Comparison of ENCODE assay signal across 8 mouse cellular contexts in the genomic region with DNA sequence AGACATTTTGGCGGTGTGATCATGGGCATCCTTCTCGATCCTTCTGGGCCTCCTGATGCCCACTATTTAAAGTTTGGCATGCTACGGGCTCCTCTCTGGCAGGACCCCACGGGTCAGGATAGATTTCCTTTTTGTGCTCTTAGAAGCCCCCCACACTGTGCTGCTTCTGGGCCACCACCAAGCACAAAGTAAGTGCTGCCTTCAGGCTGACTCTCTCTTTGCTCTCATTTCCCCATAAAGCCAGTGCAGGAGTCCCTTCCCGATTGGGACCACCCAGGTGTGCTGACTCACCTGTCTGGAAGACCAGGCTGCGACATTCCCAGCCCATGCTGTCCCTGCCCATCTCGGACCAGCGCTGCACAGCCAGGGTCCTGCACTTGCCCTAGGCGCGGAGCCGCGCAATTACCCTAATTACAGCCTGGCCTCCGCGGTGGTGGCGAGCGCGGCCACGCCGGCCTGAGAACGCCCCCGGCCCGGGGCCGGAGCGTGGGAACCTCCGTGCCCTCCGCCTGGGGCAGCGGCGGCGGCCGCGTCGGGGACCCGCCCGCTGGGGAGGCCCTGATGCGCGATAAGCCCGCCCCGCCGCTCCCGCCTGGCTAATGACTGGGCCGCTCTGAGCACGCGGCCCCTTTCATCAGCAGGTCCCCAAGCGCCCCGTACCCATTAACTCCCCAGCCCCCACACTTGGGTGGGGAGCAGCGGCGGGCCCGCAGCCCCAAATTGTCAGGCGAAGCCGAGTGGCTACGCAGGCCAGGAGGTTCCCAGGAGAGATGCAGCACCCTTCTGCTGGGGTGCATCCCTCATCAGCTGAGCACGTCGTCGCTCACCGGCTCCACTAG. TPM values are rescaled to one million over a fixed set of nuclear protein-coding genes. Genes with fewer than 3 reads are reported as not detected.
DNase-seq lines count a peak whose midpoint lies in the region; ATAC-seq and TF ChIP-seq lines count a peak whose summit lies in the region.

No protein-coding gene starts in this region.

- 5% methylated on average over 55 of the region's 55 CpGs for WGBS in lung, embryonic 14.5 days
- WGBS in cerebellum, adult 2 months, result 4% methylated on average over 55 of the region's 55 CpGs
- WGBS in forebrain, embryonic 12.5 days, result 4% methylated on average over 53 of the region's 55 CpGs
- WGBS in intestine, embryonic 16.5 days, result 4% methylated on average over 54 of the region's 55 CpGs
- 6% methylated on average over 53 of the region's 55 CpGs for WGBS in liver, postnatal 0 days (ENCODE audit: insufficient replicate concordance)
- 5% methylated on average over 55 of the region's 55 CpGs for WGBS in small intestine, adult 2 months

- no peak for TF ChIP-seq CTCF in lung, embryonic 14.5 days (IDR thresholded peaks at IDR 0.05; ENCODE audit: low read depth)
- no peak for TF ChIP-seq CTCF in cerebellum, adult 2 months (IDR thresholded peaks at IDR 0.05; ENCODE audit: borderline replicate concordance, insufficient read depth, low read depth, low read length)
- TF ChIP-seq CTCF in liver, postnatal 0 days (IDR thresholded peaks at IDR 0.05; ENCODE audit: low read depth), result no peak
- no peak for TF ChIP-seq CTCF in small intestine, adult 2 months (IDR thresholded peaks at IDR 0.05; ENCODE audit: extremely low read depth, insufficient read length, insufficient replicate concordance, low read depth, low read length)

- no peak for TF ChIP-seq EP300 in liver, postnatal 0 days (IDR thresholded peaks at IDR 0.05; ENCODE audit: low read depth)

- peaks cover 42% of the 10 kb centered on the region for H3K27me3 ChIP-seq in lung, embryonic 14.5 days (ENCODE audit: insufficient read depth, low read length)
- H3K27me3 ChIP-seq in cerebellum, adult 2 months (ENCODE audit: control insufficient read depth, insufficient read depth, low read length), result no peaks in the 10 kb centered on the region
- H3K27me3 ChIP-seq in forebrain, embryonic 12.5 days, result peaks cover 56% of the 10 kb centered on the region
- H3K27me3 ChIP-seq in intestine, embryonic 16.5 days (replicated peaks; ENCODE audit: control insufficient read depth, insufficient read depth, low read length), result peaks cover 24% of the 10 kb centered on the region
- H3K27me3 ChIP-seq in liver, postnatal 0 days (ENCODE audit: insufficient read depth, low read length), result peaks cover 31% of the 10 kb centered on the region
- peaks cover 18% of the 10 kb centered on the region for H3K27me3 ChIP-seq in small intestine, adult 2 months (ENCODE audit: control insufficient read depth, insufficient read depth, low read length)

- no peaks in the 10 kb centered on the region for H3K36me3 ChIP-seq in lung, embryonic 14.5 days (ENCODE audit: insufficient read depth)
- H3K36me3 ChIP-seq in forebrain, embryonic 12.5 days (replicated peaks), result no peaks in the 10 kb centered on the region
- no peaks in the 10 kb centered on the region for H3K36me3 ChIP-seq in intestine, embryonic 16.5 days (ENCODE audit: control insufficient read depth, insufficient read depth, low read length)
- no peaks in the 10 kb centered on the region for H3K36me3 ChIP-seq in liver, postnatal 0 days (replicated peaks; ENCODE audit: insufficient read depth, low read length)
- no peaks in the 10 kb centered on the region for H3K36me3 ChIP-seq in small intestine, adult 2 months (ENCODE audit: control insufficient read depth, insufficient read depth, low read length)

- H3K9ac ChIP-seq in lung, embryonic 14.5 days, result peak overlapping the region; percentile 40
- H3K9ac ChIP-seq in forebrain, embryonic 12.5 days, result peak overlapping the region; percentile 62
- H3K9ac ChIP-seq in intestine, embryonic 16.5 days (ENCODE audit: low read depth, low read length), result peak overlapping the region; percentile 55; the same call in 1 of the 2 replicates
- H3K9ac ChIP-seq in liver, postnatal 0 days (replicated peaks), result peak overlapping the region; percentile 53

- no peaks in the 10 kb centered on the region for H3K4me1 ChIP-seq in lung, embryonic 14.5 days (ENCODE audit: insufficient read depth)
- peaks cover 13% of the 10 kb centered on the region; the same call in 1 of the 2 replicates for H3K4me1 ChIP-seq in cerebellum, adult 2 months (ENCODE audit: control insufficient read depth, insufficient read depth, low read length)
- H3K4me1 ChIP-seq in forebrain, embryonic 12.5 days, result peaks cover 9% of the 10 kb centered on the region
- H3K4me1 ChIP-seq in intestine, embryonic 16.5 days (ENCODE audit: control insufficient read depth, insufficient read depth, low read length), result peaks cover 7% of the 10 kb centered on the region
- peaks cover 6% of the 10 kb centered on the region for H3K4me1 ChIP-seq in liver, postnatal 0 days (ENCODE audit: insufficient read depth)
- H3K4me1 ChIP-seq in small intestine, adult 2 months (ENCODE audit: control insufficient read depth, insufficient read depth, insufficient read length, low read length), result peaks cover 4% of the 10 kb centered on the region; the same call in 1 of the 2 replicates

- TF ChIP-seq POLR2A in cerebellum, adult 2 months (IDR thresholded peaks at IDR 0.05; ENCODE audit: borderline replicate concordance, insufficient read depth, low read length), result peak; percentile 14; the same call in 1 of the 2 replicates
- no peak for TF ChIP-seq POLR2A in small intestine, adult 2 months (IDR thresholded peaks at IDR 0.05; ENCODE audit: low read depth, low read length)

- peak; percentile 69 for ATAC-seq in lung, embryonic 14.5 days (ENCODE audit: insufficient read depth)
- peak; percentile 77 for ATAC-seq in forebrain, embryonic 12.5 days (ENCODE audit: low FRiP score)
- peak; percentile 81 for ATAC-seq in intestine, embryonic 16.5 days
- peak; percentile 63 for ATAC-seq in liver, postnatal 0 days

- peak overlapping the region; percentile 73 for H3K4me2 ChIP-seq in lung, embryonic 14.5 days
- peak overlapping the region; percentile 93 for H3K4me2 ChIP-seq in forebrain, embryonic 12.5 days
- peak overlapping the region; percentile 94 for H3K4me2 ChIP-seq in intestine, embryonic 16.5 days (ENCODE audit: low read depth, low read length)
- peak overlapping the region; percentile 75 for H3K4me2 ChIP-seq in liver, postnatal 0 days (ENCODE audit: low read depth, low read length)

- H3K4me3 ChIP-seq in lung, embryonic 14.5 days (ENCODE audit: low read depth, low read length), result peak overlapping the region; percentile 40
- H3K4me3 ChIP-seq in cerebellum, adult 2 months (replicated peaks; ENCODE audit: insufficient read depth, low read depth, low read length), result peak overlapping the region; percentile 63
- H3K4me3 ChIP-seq in forebrain, embryonic 12.5 days (replicated peaks), result peak overlapping the region; percentile 57
- peak overlapping the region; percentile 52 for H3K4me3 ChIP-seq in intestine, embryonic 16.5 days (ENCODE audit: low read length)
- peak overlapping the region; percentile 42 for H3K4me3 ChIP-seq in liver, postnatal 0 days (ENCODE audit: low read depth, low read length)
- peak overlapping the region; percentile 51 for H3K4me3 ChIP-seq in small intestine, adult 2 months (ENCODE audit: low read depth, low read length)

- H3K27ac ChIP-seq in lung, embryonic 14.5 days (ENCODE audit: low read depth), result no peak overlapping the region
- peak overlapping the region; percentile 8; the same call in 1 of the 2 replicates for H3K27ac ChIP-seq in cerebellum, adult 2 months (ENCODE audit: insufficient read depth, low read length)
- no peak overlapping the region for H3K27ac ChIP-seq in forebrain, embryonic 12.5 days
- H3K27ac ChIP-seq in intestine, embryonic 16.5 days (ENCODE audit: low read length), result no peak overlapping the region
- H3K27ac ChIP-seq in liver, postnatal 0 days (ENCODE audit: low read depth), result no peak overlapping the region
- no peak overlapping the region for H3K27ac ChIP-seq in small intestine, adult 2 months (ENCODE audit: insufficient read depth, low read depth, low read length)

- DNase-seq in lung, embryonic 14.5 days, result peak; percentile 43
- DNase-seq in lung, adult 18-20 months, result no peak
- DNase-seq in cerebellum, adult 2 months, result peak; percentile 67 to 73
- DNase-seq in liver, postnatal 0 days, result peak; percentile 49
- DNase-seq in thymus, postnatal 10 days (ENCODE audit: low spot score in 2 of 2), result no peak

- no peaks in the 10 kb centered on the region for H3K9me3 ChIP-seq in lung, embryonic 14.5 days (ENCODE audit: low read depth, low read length)
- no peaks in the 10 kb centered on the region for H3K9me3 ChIP-seq in forebrain, embryonic 12.5 days
- H3K9me3 ChIP-seq in intestine, embryonic 16.5 days (ENCODE audit: control insufficient read depth, low read length), result no peaks in the 10 kb centered on the region
- no peaks in the 10 kb centered on the region for H3K9me3 ChIP-seq in liver, postnatal 0 days (ENCODE audit: low read length)

RNA-seq across cellular contexts. Expression of a gene that starts 16.8 kb away (rescaled TPM):
- 1.6 and 2.3 TPM in 2 replicates for polyA plus RNA-seq in lung, embryonic 14.5 days (2014; fragmentation: Nextera tagmentation; extraction: Ambion mirVana)
- 9.3 and 12.5 TPM in 2 replicates for polyA plus RNA-seq in cerebellum, adult 2 months (2012; rRNA removed)
- 4.2 and 4.8 TPM in 2 replicates for polyA plus RNA-seq in forebrain, embryonic 12.5 days (2016; fragmentation: Nextera tagmentation; extraction: Ambion mirVana)
- polyA plus RNA-seq in intestine, embryonic 16.5 days (2015; fragmentation: Nextera tagmentation; extraction: Ambion mirVana), result 1.5 and 2.4 TPM in 2 replicates
- 21.2 and 22.9 TPM in 2 replicates for polyA plus RNA-seq in liver, postnatal 0 days (2015; fragmentation: Nextera tagmentation; extraction: Ambion mirVana)
- polyA plus RNA-seq in small intestine, adult 2 months (2012; rRNA removed), result 18.6 and 21.0 TPM in 2 replicates

Comparison
In these comparisons a context has a peak if more than half of its experiments do, and no peak if none do; other contexts are left out.
1. DNase-seq: peak in lung, embryonic 14.5 days (single experiment), cerebellum, adult 2 months (2 of 2) and liver, postnatal 0 days (single experiment); none in lung, adult 18-20 months (0 of 2) and thymus, postnatal 10 days (0 of 2).
2. Peak in every context shown above with its lines, with median percentiles within 50 percentile points of each other: ATAC-seq, H3K4me2 ChIP-seq, H3K4me3 ChIP-seq and H3K9ac ChIP-seq.